Mouse (Mus musculus): Measurements from ENCODE around the gene Foxj1. TPM values are rescaled to one million over a fixed set of nuclear protein-coding genes. Genes with fewer than 3 reads are reported as not detected.
"Not testable (repeated sequence)": the region's sequence is repeated elsewhere in the genome, so short reads cannot be mapped to it uniquely, and the experiment has no call there.

Foxj1 gene
- polyA plus RNA-seq (2017; shearing (Covaris generic)), result not detected

DNA sequence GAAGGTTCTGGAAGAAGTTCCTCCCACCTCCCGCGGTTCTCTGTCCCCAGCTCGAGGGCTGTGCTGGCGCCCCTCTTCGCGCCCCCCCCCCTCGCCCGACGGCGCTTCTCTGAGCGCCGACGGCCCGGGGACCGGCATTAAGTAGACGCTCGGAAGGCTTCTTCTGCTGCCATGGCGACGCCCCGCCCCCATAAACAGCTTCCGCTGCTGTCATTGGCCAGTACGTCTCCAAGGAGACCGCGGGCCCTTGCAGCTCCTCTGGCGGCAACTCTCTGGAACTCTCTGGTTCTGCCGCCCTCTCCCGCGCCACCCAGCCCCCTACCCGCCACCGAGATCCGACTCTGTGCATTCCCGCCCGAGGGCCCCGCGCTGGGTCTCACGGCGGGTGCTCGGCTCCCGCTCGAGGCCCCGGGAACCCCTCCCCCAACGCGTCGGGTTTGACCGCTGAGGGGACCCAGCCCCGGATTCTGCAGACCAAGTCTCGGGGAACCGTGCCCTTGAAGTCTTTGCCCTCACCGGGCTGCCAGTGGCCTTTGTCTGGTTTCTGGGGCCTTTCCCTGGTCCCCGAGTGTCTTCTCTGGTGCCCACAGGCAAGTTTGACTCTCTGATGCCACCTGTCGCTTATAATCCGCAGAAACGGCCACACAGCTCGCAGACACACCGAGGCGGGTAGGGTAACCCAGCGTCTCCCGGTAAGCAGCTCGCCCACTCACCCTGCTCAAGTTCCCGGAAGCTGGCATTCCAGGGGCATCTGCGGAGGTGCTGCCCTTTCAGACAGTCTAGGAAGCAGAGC lies at the start of gene Foxj1:
TSS of gene Foxj1 (minus strand) at position 156 of the 793 bp plus-strand sequence.
- ATAC-seq, result peak; percentile 99

DNA sequence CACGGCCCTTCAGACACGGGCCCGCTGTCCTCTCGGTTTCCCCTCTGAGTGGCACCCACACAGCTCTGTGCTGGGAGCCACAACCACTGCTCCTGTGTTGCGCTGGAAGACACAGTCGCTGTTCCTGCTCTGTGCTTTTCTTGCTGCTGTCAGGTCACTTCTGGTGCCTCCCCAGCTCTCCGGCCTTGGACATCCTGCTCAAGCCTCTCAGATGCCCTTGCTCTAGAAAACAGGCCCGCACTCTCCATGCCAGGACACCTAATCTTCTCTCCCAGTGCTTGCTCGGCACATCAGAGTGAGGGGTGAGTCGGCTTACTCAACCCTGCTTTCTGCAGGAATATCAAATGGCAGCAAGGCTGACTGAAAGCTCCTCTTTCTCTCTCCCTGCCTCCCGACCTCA lies 49.0 kb upstream of the Foxj1 start:
- ATAC-seq, result no peak

DNA sequence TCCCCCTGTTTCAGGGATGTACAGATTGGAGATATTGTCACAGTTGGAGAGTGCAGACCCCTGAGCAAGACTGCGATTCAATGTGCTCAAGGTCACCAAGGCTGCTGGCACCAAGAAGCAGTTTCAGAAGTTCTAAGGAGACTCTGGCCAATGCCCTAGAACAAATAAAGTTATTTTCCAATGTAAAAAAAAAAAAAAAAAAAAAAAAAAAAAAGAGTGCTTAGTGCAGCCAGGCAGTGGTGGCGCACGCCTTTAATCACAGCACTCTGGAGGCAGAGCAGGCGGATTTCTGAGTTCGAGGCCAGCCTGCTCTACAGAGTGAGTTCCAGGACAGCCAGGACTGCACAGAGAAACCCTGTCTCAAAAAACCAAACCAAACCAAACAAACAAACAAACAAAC lies 47.9 kb upstream of the Foxj1 start:
- not testable (repeated sequence) for ATAC-seq

DNA sequence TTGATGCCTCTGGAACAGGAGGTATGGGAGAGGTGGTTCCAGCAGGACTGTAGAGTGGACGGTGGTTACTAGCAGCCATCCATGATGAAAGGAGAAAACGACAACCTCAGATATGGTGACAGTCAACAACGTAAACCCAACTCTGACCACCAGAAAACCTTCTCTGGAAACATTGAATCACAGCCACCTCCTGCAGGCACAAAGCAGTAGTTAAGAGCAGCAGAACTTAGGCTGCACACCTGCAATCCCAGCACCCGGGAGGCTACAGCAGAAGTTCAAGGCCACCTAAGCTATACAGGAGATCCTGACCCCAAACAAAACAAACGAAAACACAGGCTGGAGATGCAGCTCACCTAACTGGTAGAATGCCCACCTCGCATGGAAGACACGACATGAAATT lies 45.6 kb upstream of the Foxj1 start:
- ATAC-seq, result no peak

DNA sequence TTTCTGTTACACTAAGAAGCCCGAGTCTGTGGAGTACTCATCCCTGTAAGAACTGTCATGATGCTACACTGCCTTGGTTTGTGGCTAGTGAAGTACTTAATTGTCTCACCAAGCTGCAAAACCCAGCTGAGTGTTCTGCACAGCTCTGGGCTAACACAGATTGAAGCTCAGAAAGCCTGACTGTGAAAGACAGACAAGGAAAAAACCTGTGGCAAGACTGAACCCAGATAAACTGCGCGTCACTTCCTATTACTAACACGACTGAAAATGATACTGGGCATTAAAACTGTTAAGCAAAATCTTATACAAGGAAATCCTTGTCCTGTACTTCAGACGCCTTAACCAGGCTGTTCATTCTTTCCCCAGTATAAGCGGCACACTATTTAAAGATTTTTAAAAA lies 44.3 kb upstream of the Foxj1 start:
- peak; percentile 36 for ATAC-seq

DNA sequence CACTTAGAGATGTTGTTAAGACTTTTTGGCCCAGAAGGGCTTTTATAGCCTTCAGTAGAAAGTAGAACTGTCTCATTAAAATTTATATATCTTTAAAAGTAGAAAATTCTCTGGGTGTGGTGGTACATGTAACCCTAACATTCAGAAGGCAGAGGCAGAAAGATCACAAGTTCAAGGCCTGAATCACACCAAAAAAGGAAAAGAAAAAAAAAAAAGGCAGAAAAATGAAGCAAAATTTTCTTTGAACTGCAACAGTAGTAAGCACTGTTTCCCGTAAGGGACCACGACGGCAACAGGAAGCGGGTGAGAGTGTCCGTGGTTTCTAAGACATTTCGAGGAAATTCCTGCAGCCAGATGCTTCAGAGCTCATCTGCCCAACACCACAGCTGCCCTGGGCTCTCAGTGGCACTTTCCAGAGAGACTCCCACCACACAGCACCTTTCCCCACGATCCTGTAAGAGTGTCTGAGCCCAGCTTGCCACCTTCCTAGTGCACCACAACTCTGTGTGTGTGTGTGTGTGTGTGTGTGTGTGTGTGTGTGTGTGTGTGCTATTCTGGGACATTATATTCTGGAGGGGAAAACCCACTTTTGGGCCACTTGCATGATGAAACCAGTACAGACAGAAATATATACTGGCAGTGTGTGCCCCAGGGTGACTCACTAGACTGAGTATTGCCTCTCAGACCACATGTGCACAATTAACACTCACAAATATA lies 41.9 kb upstream of the Foxj1 start:
- peak; percentile 89 for ATAC-seq

DNA sequence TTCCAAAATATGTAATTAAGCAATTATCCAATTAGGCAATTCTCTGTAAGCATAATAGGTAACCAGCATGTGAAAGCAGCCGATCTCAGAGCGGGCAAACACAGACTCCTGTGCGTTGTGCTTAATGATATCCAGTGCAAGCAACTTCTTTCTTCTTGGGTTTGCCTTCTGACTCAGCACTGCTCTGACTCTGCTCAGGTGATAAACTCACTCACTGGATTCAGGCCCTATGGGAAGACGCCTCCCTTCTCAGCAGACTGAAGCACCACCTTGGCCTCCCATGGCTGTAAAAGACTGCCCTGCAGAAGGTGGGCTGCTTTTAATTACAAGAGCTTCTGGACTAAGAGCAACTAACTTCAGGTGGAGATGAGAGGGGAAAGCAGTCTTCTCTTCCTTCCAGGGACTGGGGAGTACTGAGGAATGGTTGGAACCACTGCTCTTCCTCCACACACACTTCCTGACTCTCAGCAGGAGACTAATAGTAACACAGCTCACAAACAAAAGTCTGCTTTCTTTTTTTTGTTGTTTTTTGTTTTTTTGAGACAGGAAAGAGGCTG lies 36.8 kb upstream of the Foxj1 start:
- ATAC-seq, result no peak

DNA sequence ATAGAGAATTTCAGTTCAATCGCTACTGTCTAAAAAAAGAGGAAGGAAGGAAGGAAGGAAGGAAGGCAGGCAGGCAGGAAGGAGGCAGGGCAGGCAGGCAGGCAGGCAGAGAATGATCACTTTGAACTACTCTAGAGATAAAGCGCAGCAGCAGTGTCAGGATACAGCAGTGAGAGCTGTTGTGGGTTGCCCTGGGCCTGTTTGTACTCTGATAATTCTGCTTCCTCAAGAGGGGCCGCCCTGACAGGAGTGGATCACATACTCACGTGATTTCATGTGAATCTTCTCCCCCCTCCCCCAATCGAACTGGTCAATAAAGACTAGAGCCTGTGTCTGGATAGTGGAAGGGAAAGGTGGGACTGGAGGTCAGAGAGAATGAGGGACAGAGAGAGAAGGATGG lies 34.4 kb upstream of the Foxj1 start:
- peak; percentile 83 for ATAC-seq

DNA sequence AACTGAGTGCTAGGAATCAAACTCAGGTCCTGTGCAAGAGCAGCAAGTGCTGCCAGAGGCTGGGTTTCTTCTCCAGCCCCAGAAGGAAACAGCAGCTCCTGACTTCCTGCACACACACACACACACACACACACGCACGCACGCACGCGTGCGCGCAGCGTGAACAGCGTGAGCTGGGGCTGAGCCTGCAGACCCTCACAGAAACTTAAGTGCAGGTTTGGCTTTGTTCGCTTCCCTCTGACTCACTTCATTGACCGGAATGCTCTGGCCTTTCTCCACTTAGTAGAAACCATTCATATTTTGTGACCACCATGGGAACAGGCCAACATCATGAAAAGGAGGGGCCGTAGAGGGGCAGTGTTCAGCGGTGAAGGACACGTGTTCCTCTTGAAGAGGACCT lies 33.9 kb upstream of the Foxj1 start:
- ATAC-seq, result no peak

DNA sequence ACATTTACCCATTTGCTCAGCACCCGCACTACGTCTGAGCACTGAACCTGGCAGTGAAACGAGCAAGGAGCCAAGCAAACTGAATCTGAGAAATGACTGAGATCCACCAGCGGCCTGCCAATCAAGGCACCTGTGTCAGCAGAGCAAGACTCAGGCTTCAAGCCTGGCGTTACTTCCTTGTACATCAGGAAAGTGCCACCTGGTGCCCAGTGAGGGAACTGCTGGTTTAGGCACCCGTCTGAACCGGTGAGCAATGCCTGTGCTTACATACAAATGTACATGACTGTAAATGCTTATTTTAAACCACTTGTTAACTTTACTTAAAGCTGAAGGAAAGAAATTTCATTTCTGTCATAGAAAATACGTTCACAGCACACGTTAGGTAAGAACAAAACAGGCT lies 32.9 kb upstream of the Foxj1 start:
- peak; percentile 92 for ATAC-seq

DNA sequence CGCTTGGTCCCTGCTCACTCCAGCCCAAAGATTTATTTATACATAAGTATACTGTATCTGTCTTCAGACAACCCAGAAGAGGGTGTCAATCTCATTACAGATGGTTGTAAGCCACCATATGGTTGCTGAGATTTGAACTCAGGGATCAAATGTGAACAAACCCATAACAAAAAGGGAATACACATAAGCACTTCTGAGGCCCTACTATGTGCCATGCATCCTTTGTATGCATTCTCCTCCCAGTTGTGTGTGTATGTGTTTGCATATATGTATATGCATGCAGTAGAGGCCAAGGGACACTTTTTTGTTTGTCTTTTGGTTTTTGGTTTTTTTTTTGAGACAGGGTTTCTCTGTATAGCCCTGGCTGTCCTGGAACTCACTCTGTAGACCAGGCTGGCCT lies 31.4 kb upstream of the Foxj1 start:
- no peak for ATAC-seq

DNA sequence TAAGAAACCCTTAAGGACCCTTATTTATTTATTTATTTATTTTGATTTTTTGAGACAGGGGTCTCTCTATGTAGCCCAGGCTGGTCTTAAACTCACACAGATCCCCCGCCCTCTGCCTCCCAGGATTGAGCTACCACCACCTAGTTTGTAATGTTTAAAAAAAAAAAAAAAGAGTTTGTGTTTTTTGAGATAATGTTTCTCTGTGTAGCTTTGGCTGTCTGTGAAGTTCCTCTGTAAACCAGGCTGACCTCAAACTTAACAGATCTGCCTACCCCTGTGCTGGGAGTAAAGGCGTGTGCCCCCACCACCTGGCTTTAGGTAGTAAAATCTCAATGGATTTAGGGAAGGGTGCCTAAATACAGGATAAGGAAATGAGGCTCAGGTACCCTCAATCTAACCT lies 30.9 kb upstream of the Foxj1 start:
- ATAC-seq, result no peak

DNA sequence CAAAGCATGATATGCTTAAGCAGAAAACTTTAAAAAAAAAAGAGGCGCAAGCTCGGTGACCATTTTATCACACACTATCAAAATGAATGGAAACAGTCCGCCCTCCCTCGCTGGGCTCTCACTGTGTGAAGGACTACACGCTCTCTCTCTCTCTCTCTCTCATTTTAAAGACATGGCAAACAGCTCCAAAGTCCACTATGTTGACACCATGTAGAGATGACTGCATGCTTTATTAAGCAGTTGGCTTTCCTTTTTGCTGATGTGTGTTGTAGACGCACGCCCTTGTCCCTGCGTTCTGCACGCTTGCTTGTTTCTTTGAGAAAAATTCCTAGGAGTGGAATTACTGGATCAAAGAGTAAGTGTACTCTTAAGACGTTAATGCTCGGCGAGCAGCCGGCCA lies 30.2 kb upstream of the Foxj1 start:
- no peak for ATAC-seq

DNA sequence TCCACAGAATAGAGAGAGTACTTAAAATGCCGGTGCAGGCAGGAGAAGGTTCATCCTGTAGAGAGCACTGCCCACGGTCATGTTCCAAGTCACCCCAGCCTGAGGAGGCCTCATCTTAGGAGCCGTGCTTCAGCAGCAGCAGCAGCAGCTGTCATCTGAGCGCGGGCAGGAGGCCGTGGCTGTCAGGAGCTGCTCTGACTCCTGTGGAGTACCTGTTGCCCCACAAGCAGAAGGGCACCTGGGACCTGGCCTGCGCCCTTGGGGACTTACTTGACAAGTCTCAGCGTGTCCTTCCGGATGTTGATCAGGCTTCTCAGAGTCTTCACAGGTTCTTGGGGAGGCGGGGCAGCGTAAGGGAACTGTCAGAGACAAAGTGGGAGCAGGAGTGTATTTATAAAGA lies 26.8 kb upstream of the Foxj1 start:
- no peak for ATAC-seq

DNA sequence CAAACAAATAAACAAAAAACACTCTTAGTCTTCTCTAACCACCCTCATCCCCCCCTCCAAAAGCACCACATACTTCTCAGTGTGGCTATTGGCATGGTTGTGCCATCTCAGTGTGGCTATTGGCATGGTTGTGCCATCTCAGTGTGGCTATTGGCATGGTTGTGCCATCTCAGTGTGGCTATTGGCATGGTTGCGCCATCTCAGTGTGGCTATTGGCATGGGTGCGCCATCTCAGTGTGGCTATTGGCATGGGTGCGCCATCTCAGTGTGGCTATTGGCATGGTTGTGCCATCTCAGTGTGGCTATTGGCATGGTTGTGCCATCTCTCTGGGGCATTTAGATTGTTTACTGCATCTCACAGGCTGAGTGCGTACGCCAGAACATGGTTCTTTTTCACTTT lies 25.7 kb upstream of the Foxj1 start:
- not testable (repeated sequence) for ATAC-seq

DNA sequence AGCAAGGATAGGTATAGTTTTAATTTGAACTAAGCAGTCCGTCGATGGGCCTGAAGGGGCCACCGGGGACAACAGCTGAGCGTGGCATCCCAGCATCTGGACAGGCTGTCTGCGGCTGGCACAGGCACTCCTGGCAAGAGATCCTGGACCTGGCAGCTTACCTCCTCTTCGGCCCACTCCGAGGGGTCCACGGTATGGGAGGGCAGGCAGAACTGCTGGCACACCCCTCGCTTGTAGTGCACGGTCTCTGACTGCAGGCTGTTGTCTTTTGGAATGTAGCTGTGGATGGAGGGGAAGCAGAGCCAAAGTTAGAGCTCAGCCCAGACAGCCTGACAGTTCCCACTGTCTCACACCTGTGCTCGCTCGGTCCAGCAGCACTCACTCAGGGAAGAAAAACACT lies 24.5 kb upstream of the Foxj1 start:
- no peak for ATAC-seq

DNA sequence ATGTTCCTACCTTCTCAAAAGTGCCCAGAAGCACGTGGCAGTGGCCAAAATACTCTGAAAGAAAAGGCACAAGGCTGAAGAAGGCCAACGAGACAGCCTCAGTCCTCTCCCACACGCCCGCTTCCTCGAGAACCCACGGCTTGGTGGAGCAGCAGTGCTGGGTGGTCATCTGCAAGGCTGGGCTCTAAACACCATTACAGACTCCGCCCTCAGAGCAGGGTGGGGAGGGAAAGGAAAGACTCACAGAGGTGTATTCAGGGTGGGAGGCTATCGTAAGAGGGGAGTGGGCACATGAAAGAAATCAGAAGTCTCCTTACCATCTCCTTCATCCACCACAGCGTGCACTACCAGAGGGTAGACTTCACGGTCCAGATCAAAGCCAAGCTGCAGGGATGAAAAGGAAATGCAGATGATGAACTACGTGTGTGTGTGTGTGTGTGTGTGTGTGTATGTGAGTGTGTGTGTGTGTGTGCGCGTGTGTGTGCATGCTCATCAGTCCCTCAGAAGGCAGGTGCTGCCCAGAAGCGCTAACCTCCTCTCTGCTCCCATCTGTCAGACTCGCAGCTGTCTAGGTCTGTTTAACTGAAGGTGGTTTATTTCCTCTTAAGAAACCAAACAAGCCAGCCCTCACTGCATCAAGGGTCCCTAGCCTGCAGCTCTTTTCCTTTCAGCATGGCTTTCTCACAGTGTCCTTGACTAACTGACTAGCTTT lies 23.9 kb upstream of the Foxj1 start:
- no peak for ATAC-seq

DNA sequence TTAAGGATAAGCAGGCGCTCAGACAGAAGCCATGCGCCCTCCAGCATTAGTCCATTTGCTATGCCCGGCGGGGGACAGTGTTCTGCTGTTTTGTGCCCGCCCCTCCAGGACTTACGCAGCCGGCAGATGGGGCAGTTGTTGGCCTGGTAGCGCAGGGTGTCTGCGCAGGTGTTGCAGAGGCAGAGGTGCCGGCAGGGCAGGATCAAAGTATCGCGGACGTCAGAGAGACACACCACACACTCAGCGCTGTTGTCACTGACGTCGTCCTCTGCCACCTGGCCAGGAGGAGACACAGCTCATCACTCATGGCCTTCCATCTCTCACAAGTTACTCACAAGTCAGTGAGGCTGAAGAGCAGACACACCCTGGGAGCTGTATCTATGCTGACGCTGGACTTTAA lies 19.3 kb upstream of the Foxj1 start:
- ATAC-seq, result no peak

DNA sequence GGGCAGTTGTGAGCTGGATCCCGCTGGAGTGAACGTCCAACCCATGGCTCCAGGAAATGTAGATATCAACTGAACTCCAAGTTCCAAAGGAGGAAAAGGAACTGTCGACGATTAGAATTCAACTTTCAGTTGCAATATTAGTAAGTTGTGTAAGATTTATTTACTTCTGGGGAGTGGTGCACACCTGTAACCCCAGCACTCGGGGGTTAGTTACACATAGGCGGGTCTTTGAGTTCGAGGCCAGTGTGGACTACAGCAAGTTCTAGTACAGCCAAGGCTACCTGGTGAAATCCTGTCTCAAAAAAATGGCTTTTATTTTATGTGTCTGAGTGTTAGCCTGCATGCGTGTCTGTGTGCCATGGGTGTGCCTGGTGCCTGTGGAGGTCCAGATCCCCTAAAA lies 18.3 kb upstream of the Foxj1 start:
- no peak for ATAC-seq

DNA sequence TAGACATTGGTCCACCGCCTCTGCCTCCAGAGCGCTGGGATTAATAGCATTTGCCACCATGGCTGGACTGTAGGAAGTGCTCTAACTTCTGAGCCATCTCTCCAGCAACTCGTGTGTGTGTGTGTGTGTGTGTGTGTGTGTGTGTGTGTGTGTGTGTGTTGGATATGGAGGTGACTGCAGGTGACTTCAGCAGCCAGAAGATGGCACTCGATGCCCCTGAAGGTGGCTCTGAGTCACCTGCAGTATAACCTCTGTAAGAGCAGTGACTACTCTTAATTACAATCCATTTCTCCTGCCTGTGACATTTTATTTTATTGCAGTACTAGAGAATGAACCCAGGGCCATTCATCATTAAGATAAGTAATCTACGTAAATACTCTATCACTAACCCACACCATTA lies 16.1 kb upstream of the Foxj1 start:
- ATAC-seq, result no peak

DNA sequence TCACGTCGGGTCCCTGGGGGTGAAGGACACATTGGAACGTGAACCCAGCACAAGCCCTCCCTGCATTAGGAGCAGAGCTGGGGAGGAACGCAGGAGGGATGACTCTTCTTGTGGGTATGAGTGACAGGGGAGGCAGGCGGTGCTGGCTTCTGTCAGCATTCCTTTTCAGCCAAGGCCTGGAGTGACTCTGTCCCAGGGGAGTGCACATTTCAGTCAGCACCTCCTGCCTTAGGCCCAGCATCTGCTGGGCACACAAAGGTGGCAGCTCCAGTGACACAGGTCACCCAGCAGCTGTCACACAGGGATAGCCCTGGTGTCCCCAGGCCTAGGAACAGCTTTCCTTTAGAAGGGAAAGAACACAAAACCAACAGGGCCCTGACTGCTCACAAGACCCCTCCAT lies 12.8 kb upstream of the Foxj1 start:
- ATAC-seq, result no peak

DNA sequence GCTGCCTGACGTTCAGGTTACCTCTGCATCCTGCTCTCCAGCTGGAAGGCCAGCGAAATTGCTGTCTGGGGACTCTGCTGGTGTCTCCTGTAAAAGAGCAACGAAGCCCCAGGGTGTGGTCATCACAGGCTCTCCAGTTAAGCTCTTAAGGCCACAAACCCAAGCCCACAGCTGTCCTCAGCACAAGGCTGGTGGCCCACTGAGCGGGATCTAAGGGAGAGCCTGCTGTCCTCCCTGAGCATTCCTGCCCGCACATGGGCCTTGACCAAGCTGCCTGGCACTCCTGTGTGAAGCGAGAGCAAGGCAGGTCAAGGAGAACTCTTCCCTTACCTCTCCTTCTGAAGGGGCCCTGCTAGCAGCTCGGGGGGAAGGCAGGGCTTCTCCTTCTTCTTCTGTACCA lies 11.8 kb upstream of the Foxj1 start:
- ATAC-seq, result no peak

DNA sequence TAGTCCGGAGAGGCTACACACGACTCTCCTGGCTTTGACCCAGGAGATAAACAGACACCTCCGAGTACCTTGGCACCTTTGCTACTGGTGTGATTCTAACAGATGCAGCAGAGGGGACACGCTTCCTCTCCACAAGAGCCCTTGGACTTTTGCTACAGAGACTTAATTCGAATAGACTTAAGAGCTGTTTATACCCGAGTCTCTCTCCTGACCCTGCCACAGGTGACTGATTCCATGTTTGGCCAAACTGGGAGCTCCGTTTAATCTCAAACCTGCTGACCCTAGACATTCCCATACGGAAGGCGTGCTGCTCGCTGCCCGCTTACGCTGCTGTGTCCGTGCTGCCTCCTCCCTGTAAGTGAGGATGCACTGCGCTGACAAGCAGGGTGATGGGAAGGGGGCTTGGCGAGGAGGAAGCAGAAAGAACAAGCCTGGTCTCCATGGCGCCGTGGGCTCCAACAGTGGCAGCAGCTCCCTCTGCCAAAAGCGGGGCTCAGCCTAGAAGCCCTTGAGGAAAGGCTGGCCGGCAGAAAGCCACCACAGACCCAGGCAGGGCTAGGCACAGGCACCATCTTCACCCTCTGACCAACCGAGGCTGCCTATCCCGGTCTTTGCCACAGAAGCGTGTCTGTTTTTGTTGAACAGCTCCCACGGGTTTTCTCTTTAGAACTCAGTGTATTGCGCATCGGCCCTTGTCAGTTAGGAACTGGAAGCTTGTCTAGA lies 7.0 kb upstream of the Foxj1 start:
- ATAC-seq, result no peak
